Mouse (Mus musculus) mouse embryonic stem cell (cell line): ENCODE results near the gene Cpt2.

Source experiments
- in situ Hi-C, 2 experiments: fragments of 300-500 bp; cut with MboI; formaldehyde crosslinking; loops; 1 replicate in 1 of 2; 3 replicates in 1 of 2; pipeline ENCODE4 v1.14.3; 2019 to 2020; ENCODE audit warnings: low sequenced_read_pairs in 2 of 2, low pct_unique_long_range_greater_than_20kb in 1 of 2, mixed read lengths in 1 of 2; ENCODE audit not compliant: unreplicated experiment in 1 of 2

Cpt2 gene

GRCm38 (mm10) chr4:107928269-107928668, 4.9 kb upstream of the Cpt2 start:
- in situ Hi-C loops, result no loop called here

DNA sequence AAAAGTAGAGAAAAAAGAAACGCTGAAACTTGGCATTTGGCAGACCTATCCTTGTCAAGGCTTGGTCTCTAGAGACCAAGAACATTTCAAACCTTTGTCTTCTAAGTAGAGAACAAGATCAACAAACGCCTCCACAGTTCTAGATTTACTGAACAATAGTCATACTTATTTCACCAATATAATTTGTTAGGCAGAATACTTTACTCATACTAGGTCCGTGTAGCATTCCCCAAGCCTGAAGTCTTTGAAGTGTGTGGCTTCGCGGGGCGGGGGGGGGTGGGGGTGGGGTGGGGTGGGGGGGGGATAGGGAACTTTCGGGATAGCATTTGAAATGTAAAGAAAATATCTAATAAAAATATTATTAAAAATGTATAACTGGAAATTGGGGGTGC, 389 bp upstream of the Cpt2 start:
- in situ Hi-C loops, result no loop called here

DNA sequence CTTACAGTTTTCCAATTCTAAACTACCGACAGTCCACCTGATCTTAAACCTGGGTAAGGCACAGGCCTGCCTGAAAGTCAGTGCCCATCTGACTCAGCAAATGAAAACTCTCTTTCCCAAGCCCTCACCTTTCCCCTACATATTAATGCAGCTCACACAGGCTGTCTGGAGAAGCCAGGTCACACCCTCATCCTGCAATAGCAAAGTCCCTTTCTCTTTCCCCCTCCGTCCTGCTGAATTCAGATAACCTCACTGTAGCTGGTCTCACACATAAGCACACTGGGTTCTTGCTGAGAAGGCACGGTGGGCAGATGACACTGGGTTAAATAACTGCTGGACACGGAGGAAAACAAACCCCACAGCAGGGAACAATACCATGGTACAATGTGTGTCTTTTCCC, 1.5 kb downstream of the Cpt2 start:
- in situ Hi-C loops, result no loop called here

DNA sequence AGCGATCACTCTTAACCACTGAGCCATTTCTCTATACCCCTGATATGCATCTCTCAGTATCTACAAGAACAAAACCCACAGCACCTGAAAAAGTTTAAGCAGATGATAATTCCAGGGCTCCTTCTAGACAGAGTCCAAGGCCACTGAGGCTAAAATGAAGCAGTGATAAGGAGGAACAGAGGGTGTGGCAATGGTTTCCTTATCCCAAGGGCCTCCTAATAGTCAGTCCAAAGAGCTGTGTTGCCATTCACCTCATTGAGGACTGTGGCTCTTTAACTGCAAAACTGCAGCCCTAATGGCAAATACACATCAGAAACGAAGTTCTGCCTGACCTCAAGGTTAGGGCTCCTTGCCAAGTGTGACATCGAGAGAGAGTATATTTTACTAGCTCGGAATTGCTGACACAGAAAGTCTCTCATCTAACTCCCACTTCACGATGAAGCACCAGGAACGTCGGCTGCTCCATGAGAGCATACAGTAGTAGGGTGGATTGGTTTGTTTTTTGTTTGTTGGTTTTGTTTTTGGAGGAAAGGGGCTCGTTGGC, 2.2 kb downstream of the Cpt2 start:
- in situ Hi-C loops, result no loop called here

- in situ Hi-C loops, result no loop called here
Observed at GRCm38 (mm10) chr4:107920336-107920735, 3.1 kb downstream of the Cpt2 start.

- in situ Hi-C loops, result no loop called here
Observed at GRCm38 (mm10) chr4:107910020-107910419, 13.4 kb downstream of the Cpt2 start.

DNA sequence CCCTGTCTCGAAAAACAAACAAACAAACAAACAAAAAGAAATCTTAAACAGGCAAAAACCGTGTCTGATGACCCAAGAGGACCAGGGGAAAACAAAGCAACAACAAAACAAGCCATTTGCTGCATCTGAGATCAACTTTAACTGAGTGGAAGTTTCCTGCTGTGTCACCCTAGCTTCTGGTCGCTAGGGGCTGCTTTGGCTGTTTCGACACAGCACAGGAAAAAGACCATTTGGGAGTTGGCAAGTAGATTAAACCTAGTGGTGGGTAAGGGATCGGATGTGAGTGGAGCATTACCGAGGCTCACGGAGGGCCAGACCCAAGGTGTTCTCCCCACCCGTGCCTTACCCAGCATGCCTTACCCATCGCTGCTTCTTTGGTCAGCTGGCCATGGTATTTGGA, 16.8 kb downstream of the Cpt2 start:
- in situ Hi-C loops, result no loop called here

DNA sequence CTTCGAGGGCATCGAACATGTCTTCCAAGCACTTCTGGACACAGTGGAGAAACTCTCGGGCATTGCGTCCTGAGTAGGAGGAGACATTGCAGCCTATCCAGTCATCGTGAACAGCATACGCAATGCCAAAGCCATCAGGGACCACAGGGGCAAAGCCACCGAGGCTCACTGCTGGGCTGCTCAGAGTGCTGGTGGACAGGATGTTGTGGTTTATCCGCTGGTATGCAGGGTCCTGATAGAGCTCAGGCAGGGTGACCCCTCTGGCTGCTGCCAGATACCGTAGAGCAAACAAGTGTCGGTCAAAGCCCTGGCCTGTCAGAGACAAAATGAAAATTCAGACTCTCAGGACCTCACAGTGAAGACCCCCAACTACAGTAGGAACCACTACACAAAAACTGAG, 19.2 kb downstream of the Cpt2 start:
- in situ Hi-C loops, result no loop called here

GRCm38 (mm10) chr4:107900206-107900605, 23.2 kb downstream of the Cpt2 start:
- in situ Hi-C loops, result no loop called here

DNA sequence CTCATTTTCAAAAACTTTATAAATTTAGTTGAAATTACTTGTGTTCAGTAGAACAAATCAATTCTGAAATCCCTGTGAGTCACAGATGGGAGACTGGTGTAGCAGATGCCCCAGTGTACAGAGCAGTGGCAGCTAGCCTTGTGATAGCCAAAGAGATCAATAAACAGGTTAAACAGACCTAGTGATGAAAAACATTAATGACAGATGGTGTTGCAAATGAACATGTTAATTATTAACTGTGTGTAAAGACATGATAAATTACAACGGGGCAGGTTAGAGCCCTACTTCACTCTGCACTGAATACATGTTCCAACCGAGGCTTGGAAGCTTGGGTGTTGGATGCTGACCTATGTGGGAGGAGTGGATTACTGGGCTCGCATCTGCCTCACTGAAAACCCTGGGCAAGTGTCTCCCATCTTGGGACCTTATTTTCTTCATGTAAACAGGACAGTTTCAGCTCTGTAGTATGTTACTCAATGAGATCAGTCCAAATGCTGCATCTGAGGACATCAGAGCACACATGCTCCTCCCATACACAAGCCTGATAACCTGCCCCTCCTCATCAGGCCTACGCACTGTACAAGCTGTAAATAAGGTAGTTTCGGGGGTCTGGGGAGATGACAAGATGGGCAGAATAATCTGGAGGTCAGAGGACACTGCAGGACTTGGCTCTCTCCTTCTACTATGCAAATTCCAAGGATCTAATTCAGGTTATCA, 24.0 kb downstream of the Cpt2 start:
- in situ Hi-C loops, result no loop called here

DNA sequence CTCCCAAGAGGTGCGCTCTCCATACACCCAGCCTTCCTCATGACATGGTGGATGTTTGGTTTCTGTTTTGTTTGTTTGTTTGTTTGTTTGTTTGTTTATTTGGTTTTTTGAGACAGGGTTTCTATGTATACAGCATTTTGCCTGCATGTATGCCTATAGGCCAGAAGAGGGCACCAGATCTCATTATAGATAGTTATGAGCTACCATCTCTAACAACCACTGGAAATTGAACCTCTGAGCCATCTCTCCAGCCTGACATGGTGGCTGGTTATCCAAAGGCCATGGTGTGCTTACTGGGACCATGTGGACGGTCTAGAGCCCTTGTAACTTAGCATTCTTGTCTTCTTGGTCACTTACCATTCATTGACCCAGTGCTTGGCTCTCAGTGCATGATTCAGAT, 30.7 kb downstream of the Cpt2 start:
- in situ Hi-C loops, result no loop called here

DNA sequence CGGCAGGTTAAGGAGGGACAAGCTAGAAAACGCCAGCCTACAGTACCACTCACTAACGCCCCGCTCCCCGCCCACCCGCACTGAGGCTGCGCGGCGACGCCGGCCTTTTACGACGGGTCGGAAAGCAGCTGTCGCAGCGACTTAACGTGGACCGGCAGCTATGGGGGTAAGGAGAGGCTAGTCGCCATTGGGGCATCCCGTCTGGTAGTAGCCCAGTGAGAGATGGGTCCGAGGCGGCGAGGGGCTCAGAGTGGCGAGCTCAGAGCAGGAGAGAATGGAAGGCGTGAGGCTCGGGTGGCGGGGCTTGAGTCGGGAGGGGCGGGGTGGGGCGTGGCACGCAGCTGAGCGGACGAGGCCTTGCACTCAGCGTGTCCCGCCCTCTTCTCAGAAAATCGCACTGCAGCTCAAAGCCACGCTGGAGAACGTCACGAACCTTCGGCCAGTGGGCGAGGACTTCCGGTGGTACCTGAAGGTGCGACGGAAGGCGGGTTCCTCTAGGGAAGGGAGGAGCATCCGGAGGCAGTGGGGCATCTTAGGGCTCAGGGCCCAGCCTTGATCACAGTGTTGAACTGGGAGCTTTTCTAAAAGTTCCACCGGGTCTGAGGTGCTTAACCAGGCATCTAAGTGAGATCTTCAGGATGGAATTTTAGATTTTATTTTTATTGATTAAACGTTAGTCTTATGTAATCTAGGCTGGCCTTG, 33.5 kb downstream of the Cpt2 start, which contains the start of gene 0610037L13Rik:
Gene 0610037L13Rik, plus strand, starts transcription at position 83 of the 702 bp plus-strand sequence.
- in situ Hi-C loops, result no loop called here

GRCm38 (mm10) chr4:107889385-107889730, 34.1 kb downstream of the Cpt2 start:
- in situ Hi-C loops, result no loop called here

DNA sequence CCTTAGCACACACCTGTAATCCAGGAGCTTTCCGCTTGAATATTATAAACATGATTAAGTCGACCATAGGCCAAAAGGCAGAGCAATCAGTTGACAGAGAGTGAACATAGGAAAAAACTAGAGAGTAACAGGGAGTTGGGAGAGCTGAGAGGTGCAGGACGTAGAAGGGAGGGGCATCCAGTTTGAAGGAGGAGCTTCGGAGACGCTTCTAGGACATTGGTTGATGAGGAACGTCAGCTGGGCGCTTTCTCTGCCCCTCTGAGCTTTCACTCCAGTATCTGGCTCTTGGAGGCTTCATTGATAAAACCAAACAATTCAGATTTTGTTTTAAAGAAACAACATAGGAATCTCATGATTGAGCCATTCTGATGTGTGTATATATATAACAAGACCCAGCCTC, 37.0 kb downstream of the Cpt2 start:
- in situ Hi-C loops, result no loop called here

DNA sequence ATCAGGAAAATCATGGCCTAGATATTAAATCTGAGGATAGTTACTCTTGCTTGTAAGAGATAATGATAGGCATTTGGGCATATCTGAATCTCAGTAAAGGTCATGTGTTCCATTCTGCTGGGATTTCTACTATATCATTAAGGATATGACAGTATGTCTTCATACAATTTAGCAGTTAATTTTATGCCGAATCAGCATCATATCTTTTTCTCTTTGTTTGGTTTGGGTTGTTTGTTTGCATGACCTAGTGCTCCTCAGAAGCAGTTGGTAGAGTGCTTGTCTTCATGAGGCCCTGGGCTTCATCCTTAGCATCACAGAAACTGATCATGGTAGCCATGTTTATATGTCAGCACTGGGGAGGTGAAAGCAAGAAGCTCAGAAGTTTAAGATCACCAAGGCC, 41.8 kb downstream of the Cpt2 start:
- in situ Hi-C loops, result no loop called here

GRCm38 (mm10) chr4:107879254-107880050, 44.0 kb downstream of the Cpt2 start, which contains the start of gene Magoh:
Gene Magoh (plus strand): TSS chr4:107879755.
- in situ Hi-C loops, result no loop called here

GRCm38 (mm10) chr4:107864866-107865265, 58.5 kb downstream of the Cpt2 start:
- in situ Hi-C loops, result no loop called here

- in situ Hi-C loops, result loop anchor here in 1 of 2 experiments (10.0 kb wide), 1 partner anchor 124 kb away; no protein-coding TSS in a partner anchor
Observed at GRCm38 (mm10) chr4:107858995-107859394, 64.4 kb downstream of the Cpt2 start.
